Mouse (Mus musculus) spleen, adult 2 months (tissue): ENCODE results near the gene Hsd17b1.

Source experiments
- CTCF ChIP-seq: fragments of 200-500 bp; IDR thresholded peaks from 2 replicates; pipeline ENCODE4 v1.5.1; 2011; ENCODE audit warnings: mild to moderate bottlenecking, inconsistent platforms; ENCODE audit not compliant: insufficient read depth, insufficient read length, insufficient replicate concordance; ENCODE audit errors: extremely low read depth
- POLR2A ChIP-seq: fragments of 200-500 bp; IDR thresholded peaks from 2 replicates; pipeline ENCODE4 v1.6.1; 2011; ENCODE audit warnings: low read depth, low read length, inconsistent platforms

DNA sequence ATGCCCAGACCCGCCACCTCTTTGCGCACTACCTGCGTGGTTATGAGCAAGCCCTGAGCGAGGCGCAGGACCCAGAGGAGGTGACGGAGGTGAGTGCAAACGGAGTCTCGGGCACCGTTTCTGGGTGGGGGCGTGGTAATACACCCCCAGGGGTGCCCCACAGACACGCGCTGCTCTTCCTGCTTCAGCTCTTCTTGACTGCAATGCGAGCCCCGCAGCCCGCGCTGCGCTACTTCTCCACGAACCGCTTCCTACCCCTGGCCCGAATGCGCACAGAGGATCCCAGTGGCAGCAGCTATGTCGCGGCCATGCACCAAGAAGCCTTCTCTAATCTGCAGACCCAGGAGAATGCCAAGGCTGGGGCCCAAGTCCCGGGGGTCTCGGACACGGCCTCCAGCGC is 1.5 kb downstream of the Hsd17b1 start:
- TF ChIP-seq POLR2A (no peak), CTCF (no peak)
